Mouse (Mus musculus) C2C12 (cell line): ENCODE results near the gene Agps. TPM values are rescaled to one million over a fixed set of nuclear protein-coding genes. Genes with fewer than 3 reads are reported as not detected.
A peak's percentile ranks its signal among the peaks of the same experiment; 100 is the strongest.

Experiments used
- H3K27me3 ChIP-seq: one replicate; pipeline ENCODE4 v1.6.1; 2011; ENCODE audit not compliant: control insufficient read depth, insufficient read depth, insufficient read length
- H3K36me3 ChIP-seq: one replicate; pipeline ENCODE4 v1.6.1; 2011; ENCODE audit not compliant: control insufficient read depth, insufficient read depth
- H3K4me3 ChIP-seq: one replicate; pipeline ENCODE4 v1.5.1; 2011; ENCODE audit warnings: mild to moderate bottlenecking, control low read depth; ENCODE audit not compliant: poor library complexity, insufficient read depth, severe bottlenecking
- H3K79me2 ChIP-seq: one replicate; pipeline ENCODE4 v1.6.1; 2011; ENCODE audit not compliant: control insufficient read depth, insufficient read depth
- H3K79me3 ChIP-seq: one replicate; pipeline ENCODE4 v1.6.1; 2011; ENCODE audit warnings: low read depth, control low read depth
- H3ac ChIP-seq: one replicate; pipeline ENCODE3; 2011; ENCODE audit warnings: low read depth; ENCODE audit not compliant: control insufficient read depth, insufficient read length
- CEBPB ChIP-seq: IDR thresholded peaks from one replicate; pipeline ENCODE4 v1.6.1; 2011; ENCODE audit warnings: low read depth, mild to moderate bottlenecking, control low read depth, moderate library complexity
- CTCF ChIP-seq: IDR thresholded peaks from one replicate; pipeline ENCODE4 v1.5.1; 2011; ENCODE audit not compliant: control insufficient read depth, insufficient read depth, insufficient read length
- FOSL1 ChIP-seq: IDR thresholded peaks from one replicate; pipeline ENCODE4 v1.8.0; 2011; ENCODE audit warnings: mild to moderate bottlenecking, low read length; ENCODE audit not compliant: poor library complexity, insufficient read depth, severe bottlenecking
- MAX ChIP-seq: IDR thresholded peaks from one replicate; pipeline ENCODE4 v1.6.1; 2011; ENCODE audit warnings: mild to moderate bottlenecking, control low read depth
- MYOD1 ChIP-seq: IDR thresholded peaks from one replicate; pipeline ENCODE4 v1.6.1; 2011; ENCODE audit warnings: low read depth; ENCODE audit not compliant: control insufficient read depth, insufficient read length
- MYOG ChIP-seq: IDR thresholded peaks from one replicate; pipeline ENCODE4 v1.6.1; 2011; ENCODE audit not compliant: control insufficient read depth, insufficient read length; ENCODE audit errors: extremely low read depth
- USF1 ChIP-seq: IDR thresholded peaks from one replicate; pipeline ENCODE4 v1.6.1; 2011; ENCODE audit warnings: low read depth, mild to moderate bottlenecking, control low read depth, moderate library complexity
- long read RNA-seq, 2 experiments: library from polyadenylated mRNA; unstranded; transcript quantifications; one replicate each; pipeline ENCODE4 v2.0.0; 2019 to 2020
- polyA plus RNA-seq: library from polyadenylated mRNA; unstranded; fragments of >200 nt; fragmentation: generic; extraction: Trizol; gene quantifications from one replicate; pipeline ENCODE4 v1.2.1, GENCODE M21; 2012; ENCODE audit warnings: missing spikeins

The Agps gene
- polyA plus RNA-seq, result 15.4 TPM
- long read RNA-seq, experiment 1, full-length matches to known transcripts, result 4 of 11 reads
- long read RNA-seq, experiment 1, partial matches to known transcripts, result 0 of 11 reads
- long read RNA-seq, experiment 1, other reads (novel, unspliced or antisense), result 7 of 11 reads
- long read RNA-seq, experiment 2, full-length matches to known transcripts, result 25 of 49 reads
- long read RNA-seq, experiment 2, partial matches to known transcripts, result 18 of 49 reads
- long read RNA-seq, experiment 2, other reads (novel, unspliced or antisense), result 6 of 49 reads

DNA sequence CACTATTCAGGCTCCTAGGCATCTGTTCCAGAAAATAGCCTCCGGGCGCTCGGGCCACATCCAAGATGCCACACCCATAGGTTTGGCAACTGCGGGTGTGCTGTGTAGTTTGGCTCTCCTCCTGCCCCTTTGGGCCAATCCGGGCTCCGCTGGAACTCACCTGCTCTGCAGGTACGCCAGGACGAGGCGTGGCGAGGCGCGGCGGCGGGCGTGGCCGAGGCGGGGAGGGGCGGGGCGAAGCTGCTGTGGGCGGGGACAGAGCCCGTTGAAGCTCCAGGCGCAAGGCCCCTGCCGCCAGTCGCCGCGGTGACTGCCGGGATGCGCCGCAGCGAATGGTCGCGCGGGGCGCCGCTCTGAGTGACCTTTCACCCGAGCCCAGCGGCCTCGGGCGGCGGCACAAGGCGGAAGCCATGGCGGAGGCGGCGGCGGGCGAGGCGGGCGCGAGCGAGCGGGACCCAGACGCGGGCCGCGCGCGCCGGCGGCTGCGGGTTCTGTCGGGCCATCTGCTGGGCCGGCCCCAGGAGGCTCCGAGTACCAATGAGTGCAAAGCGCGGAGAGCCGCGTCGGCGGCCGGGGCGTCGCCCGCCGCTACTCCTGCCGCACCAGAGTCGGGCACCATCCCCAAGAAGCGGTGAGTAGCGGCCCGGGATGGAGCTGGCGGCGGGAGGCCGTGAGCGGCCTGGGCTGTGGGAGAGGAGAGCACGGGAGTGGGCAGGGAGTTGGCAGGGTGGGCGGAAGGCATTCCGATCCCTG is at the start of gene Agps:
Agps (plus strand) TSS at position 297 of the 753 bp plus-strand sequence.
- no peak for TF ChIP-seq USF1
- TF ChIP-seq MAX, result no peak
- TF ChIP-seq CEBPB, result no peak
- TF ChIP-seq MYOD1, result no peak
- peak within 1 kb of the TSS; percentile 84 for H3ac ChIP-seq
- H3K27me3 ChIP-seq, result no peaks in the 10 kb centered on the region
- peaks cover 49% of the 10 kb centered on the region for H3K79me2 ChIP-seq
- H3K79me3 ChIP-seq, result peaks cover 46% of the 10 kb centered on the region
- H3K4me3 ChIP-seq, result peak within 1 kb of the TSS; percentile 95
- H3K36me3 ChIP-seq, result peaks cover 18% of the 10 kb centered on the region

DNA sequence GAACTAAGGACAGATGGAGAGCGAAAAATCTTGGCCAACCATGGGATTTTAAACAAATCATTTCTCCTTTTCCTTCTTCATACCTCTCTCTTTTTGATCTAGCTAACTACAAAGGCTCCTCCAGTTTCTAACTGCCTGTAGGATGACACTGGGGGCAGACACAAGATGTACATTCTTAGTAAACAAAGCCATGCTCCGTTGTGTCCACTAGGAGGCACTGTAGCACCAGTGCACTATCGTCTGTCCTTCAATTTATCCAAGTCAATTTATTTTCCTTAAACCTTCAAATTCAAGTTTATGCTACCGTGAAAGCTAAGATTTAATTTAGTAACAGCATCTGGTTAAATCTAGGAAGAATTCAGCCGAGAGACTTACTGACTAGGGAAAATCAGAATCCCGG is 45.9 kb upstream of the Agps start:
- Histone ChIP-seq H3ac (no peak overlapping the region), H3K36me3 (no peaks in the 10 kb centered on the region), H3K79me3 (no peaks in the 10 kb centered on the region), H3K79me2 (no peaks in the 10 kb centered on the region), H3K27me3 (no peaks in the 10 kb centered on the region), H3K4me3 (no peak overlapping the region)
- no peak for TF ChIP-seq MYOD1
- TF ChIP-seq MAX, result no peak
- no peak for TF ChIP-seq CEBPB
- no peak for TF ChIP-seq MYOG
- TF ChIP-seq CTCF, result peak; percentile 50
- TF ChIP-seq USF1, result no peak
- no peak for TF ChIP-seq FOSL1

DNA sequence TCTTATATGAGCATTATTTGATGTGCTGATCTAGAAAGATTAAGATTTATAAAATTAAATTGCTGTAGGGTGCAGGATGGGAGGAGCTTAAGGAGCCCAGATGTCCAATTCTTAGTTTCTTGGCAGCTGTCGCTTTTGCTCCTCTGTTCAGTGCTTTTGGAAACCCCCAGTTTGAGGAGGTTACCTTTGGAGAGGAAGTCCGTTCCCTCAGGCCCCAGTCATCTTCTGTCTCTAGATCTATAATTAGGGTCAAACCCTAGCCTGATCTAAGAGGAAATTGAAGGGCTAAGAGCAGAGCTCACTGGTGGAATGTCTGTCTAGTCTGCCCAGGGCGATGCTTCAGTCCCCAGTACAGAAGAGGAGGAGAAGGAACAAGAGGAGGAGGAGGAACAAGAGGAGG is 43.5 kb upstream of the Agps start:
- no peak for TF ChIP-seq FOSL1
- no peak for TF ChIP-seq MAX
- TF ChIP-seq MYOD1, result no peak
- TF ChIP-seq CEBPB, result no peak
- no peak for TF ChIP-seq MYOG
- no peak for TF ChIP-seq CTCF
- no peak for TF ChIP-seq USF1
- Histone ChIP-seq H3K79me3 (no peaks in the 10 kb centered on the region), H3K27me3 (no peaks in the 10 kb centered on the region), H3K36me3 (no peaks in the 10 kb centered on the region), H3ac (no peak overlapping the region), H3K79me2 (no peaks in the 10 kb centered on the region), H3K4me3 (no peak overlapping the region)

DNA sequence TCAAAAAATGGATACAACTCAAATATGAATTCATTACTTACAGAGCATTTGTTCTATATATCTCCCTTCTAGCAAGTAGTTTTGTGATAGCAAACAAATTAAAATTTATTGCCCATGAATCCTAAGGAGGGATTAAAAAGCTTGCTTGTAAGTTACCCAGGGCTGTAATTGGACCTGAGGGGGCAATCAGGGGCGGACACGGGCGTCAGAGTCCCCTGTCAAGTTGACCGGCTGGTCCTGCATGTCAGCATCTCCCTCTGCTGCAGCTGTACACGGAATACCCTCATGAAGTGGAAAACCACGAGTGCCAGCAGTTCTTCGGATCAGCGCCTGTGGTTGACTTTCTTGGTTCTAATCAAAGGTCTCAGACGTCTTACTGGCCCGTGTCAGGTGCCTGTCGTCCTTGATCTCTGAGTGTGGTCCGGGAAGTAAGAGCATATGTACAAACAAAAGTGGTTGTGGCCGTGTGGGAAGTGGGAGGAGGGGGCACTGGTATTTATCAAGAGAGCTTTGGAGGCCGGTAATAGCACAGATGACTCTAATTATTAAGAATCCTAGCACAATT is 41.9 kb upstream of the Agps start:
- Histone ChIP-seq H3ac (no peak overlapping the region), H3K27me3 (no peaks in the 10 kb centered on the region), H3K79me2 (no peaks in the 10 kb centered on the region), H3K4me3 (no peak overlapping the region), H3K36me3 (no peaks in the 10 kb centered on the region), H3K79me3 (no peaks in the 10 kb centered on the region)
- no peak for TF ChIP-seq CTCF
- no peak for TF ChIP-seq USF1
- TF ChIP-seq FOSL1, result no peak
- no peak for TF ChIP-seq MYOG
- TF ChIP-seq MYOD1, result no peak
- TF ChIP-seq CEBPB, result no peak
- no peak for TF ChIP-seq MAX

DNA sequence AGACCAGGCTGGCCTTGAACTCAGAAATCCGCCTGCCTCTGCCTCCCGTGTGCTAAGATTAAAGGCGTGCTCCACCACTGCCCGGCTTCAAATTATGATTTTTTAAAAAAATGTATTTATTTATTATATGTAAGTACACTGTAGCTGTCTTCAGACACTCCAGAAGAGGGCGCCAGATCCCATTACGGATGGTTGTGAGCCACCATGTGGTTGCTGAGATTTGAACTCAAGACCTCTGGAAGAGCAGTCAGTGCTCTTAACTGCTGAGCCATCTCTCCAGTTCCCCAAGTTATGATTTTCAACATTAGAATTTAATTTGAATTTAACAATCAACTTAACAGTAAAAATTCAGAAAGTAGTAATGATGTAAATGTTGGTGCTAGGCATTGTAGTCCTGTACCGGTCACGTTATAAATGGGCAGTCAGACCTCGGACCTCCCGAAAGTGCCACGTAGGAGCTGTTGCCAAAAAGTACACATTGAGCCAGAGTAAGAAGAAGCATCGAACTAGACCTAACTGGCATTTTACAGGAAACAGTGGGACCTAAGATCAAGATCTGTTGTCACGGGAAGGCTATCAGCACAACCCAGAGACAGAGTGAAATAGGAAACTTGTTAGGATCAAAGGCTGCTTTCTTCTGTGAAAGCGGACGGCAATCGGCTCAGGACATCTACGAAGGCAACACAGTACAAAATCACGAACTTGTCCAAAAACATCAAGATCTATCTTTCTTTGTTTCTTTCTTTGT is 40.2 kb upstream of the Agps start:
- TF ChIP-seq CTCF (no peak), MYOD1 (no peak), FOSL1 (no peak), MAX (no peak), USF1 (no peak), CEBPB (no peak), MYOG (no peak)
- Histone ChIP-seq H3K27me3 (no peaks in the 10 kb centered on the region), H3K79me3 (no peaks in the 10 kb centered on the region), H3K4me3 (no peak overlapping the region), H3ac (no peak overlapping the region), H3K79me2 (no peaks in the 10 kb centered on the region), H3K36me3 (no peaks in the 10 kb centered on the region)
